Mouse (Mus musculus) skeletal muscle tissue, adult 2 months (tissue): ENCODE data around the gene Rprd2.
"Not testable (repeated sequence)": the region's sequence is repeated elsewhere in the genome, so short reads cannot be mapped to it uniquely, and the experiment has no call there.

Experiments
- DNase-seq: peaks from one replicate; pipeline ENCODE4 v3.0.0-alpha.2; 2012; ENCODE audit warnings: low read depth, low spot score

Rprd2 gene

DNA sequence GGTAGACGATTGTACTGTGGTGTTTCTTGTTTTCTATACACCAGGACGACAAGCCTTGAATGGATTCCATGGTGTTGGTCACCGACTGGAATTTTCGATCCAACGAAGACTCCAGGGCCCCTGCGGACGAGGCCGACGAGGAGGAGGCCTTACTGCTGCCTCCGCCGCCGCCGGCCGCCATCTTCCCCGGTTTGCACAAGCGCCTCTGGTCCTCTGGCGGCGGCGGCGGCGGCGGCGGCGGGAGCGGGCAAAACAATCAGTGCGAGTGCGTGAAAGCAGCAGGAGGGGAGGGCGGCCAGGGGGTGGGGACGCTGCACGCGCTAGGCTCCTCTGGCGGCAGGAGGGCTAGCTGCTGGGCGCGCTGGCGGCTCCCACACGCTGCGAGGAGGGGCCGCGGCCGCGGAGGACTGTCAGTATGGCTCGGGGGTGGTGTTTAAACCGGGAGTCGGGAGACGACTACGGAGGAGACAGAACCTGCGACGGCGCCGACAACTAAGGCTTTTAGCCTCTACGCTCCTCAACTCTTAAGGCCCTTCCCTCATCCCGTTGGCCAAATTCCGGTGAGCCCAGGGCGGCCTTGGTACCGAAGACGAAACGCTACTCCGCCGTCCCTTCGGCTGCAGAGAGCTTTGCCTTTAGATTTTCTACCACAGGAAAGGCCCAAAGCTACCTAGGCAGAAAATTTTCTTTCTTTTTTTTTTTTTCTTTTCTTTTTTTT lies at the start of gene Rprd2:
Rprd2 (minus strand) TSS at position 293 of the 718 bp plus-strand sequence.
- DNase-seq, result peak; percentile 69

DNA sequence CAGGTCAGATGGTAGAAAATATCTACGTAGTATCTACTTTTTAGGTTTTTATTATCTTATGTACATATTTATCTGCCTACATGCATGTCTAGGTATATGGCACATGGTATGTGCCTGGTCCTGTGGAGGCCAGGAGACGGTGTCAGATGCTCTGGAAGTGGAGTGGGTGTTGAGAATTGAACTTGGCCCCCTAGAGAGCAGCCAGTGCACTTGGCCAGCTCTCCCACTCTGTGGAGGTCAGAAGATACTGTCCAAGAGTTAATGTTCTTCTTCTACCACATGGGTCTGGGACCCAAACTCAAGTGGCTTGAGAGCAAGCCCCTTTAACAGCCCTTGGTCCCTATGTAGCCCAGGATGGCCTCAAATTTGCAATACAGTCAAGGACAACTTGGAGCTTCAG lies 48.7 kb upstream of the Rprd2 start:
- DNase-seq, result no peak

DNA sequence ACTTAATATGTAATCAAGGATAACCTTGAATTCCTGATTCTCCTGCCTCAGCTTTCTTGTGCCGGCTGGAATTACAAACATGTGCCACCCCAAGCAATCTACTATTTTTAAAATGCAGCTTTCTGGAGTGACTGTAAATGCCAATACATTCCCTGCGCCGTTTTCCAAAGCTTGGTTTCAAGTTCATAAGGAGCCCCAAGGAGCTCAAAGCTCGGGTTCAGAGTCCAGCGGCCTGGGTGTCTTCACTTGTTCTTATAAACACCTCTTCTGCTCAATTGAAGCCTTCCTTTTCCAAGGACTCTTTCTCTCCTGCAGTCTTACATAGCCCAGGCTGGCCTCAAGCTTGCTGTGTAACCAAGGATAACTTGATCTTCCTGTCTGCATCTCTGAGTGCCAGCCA lies 47.4 kb upstream of the Rprd2 start:
- no peak for DNase-seq

DNA sequence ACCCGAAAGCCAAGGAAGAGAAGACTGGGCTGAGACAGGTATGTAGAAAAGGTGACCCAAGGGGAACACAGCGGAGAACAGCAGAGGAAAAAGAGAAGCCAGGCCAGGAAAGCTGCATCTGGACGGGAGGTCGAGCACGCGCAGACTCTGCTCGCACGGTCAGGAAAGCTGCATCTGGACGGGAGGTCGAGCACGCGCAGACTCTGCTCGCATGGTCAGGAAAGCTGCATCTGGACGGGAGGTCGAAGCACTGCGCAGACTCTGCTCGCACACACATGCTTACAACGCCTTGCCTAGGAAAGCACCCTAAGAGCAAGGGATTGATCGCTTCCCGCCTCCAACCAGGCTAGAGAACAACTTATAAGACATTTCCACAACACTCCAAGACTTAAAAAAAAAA lies 46.9 kb upstream of the Rprd2 start:
- DNase-seq, result no peak

DNA sequence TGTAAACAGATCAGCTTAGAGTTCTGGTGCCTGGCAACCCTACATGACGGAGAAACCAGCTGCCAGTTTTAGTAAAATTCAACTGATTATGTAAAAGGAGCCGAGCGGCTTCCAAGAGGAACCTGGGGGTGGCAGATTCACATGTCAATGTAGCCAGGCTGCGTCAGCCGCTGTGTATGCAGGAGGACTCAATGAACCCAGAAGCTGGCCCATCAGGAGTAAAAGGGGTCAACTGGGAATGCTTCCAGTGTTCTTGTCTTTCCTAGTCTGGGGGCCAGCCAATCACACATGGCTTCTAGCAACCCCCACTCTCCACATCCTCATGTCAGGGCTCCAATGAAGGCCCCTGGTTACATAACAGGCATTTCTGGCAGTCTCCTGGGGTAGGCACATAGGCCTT lies 46.4 kb upstream of the Rprd2 start:
- peak; percentile 80 for DNase-seq

DNA sequence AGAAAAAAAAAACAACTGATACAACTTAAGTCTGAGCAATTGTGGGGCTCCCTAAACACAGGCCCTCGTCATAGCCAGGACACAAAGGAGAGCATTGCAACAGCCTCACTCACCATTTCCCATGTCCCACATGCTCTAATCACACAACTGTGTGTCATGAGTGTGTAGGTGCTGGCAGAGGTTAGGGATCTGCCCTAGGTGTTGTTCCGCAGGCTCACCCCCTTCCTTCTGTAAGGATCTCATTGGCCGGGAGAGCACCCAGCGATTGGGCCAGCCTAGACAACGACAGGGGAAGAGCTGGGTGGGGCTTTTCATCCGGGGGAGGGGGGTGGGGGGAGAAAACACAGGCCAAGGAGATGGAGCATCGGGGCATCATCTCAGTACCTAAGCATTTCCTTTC lies 44.9 kb upstream of the Rprd2 start:
- DNase-seq, result no peak

DNA sequence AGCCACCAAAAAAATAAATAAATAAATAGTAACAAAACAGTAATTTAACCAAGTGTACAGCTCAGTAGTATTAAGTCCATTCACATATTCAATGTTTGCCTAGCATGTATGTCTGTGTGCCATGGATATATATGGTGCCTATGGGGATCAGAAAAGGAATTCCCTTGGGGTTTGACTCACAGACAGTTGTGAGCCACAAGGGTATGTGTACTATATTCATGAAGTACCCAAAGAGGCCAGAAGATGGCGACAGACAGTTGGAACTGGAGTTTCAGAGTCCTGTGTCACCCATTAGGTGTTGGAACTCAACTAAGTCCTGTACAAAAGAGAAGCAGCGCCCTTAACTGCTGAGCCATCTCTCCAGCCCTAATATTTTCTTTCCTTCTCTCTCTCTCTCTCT lies 43.1 kb upstream of the Rprd2 start:
- DNase-seq, result peak; percentile 68

DNA sequence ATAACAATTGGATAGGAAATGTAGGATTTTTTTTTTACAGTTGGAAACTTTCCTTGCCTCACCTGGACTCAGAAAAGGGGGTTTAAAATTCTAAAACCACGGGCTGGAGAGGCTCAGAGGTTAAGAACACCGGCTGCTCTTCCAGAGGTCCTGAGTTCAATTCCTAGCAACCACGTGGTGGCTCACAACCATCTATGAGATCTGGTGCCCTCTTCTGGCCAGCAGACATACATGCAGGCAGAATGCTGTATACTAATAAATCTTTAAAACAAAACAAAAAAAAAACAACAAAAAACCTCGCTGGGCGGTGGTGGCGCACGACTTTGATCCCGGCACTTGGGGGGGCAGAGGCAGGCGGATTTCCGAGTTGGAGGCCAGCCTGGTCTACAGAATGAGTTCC lies 42.6 kb upstream of the Rprd2 start:
- DNase-seq, result no peak

DNA sequence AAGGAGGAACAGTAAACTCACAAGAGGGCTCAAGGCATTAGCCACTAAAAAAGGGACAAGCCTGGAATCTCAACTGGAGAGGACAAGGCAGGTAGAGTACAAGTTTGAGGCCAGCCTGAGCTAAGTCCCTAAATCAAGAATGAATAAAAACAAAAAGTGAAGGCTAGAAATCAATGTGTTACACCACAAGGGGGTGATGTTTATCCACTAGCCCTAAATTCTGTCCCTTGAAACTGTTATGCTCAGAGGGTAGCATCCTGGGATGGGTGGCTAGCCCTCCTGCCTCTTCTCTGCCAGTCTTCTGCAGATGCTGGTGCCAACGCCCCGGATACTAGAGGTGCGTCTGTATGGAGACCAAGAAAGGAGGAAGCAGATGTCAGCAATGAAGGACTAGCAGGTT lies 41.7 kb upstream of the Rprd2 start:
- DNase-seq, result no peak

DNA sequence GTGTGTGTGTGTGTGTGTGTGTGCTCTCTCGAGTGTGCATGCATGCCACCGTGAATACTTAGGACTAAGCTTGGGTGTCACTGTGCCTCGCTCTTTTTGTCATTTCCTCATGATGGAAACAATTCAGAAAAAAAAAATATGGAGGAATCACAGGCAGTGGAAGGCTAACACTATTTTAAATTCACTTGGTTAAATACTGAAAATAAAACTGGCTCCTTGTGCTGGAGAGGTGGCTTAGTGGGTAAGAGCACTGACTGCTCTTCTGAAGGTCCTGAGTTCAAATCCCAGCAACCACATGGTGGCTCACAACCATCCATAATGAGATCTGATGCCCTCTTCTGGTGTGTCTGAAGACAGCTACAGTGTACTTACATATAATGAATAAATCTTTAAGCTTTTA lies 39.6 kb upstream of the Rprd2 start:
- not testable (repeated sequence) for DNase-seq

DNA sequence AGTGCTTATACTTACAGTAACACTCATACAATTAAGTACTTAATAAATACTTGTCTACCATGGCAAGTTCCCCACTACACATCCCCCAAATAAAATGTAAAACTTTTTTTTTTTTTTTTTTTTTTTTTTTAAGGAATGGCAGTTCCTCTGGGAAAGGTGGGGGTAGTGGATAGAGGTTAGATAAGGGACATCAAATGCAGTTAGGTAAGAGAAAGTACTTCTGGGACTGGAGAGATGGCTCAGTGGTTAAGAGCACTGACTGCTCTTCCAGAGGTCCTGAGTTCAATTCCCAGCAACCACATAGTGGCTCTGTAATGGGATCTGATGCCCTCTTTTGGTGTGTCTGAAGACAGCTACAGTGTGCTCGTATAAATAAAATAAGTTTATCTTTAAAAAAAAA lies 38.4 kb upstream of the Rprd2 start:
- not testable (repeated sequence) for DNase-seq

DNA sequence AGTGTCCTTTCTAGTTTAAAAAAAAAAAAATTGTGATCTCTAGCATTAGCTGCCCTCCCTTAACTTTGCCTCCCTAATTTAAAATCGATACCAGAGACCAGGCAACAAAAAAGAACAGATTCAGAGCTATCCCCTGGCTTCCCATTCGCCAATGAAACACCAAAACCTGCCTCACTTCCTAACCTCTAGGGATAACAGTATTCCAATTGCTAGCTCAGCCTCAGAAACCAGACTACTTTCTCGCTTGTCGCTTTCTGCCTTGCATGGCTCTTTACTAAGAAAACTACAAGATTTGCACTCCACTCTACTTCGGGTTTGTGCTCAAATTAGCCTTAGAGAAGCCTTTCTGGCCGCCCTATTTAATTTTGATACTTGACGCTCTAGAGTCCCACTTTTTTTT lies 37.5 kb upstream of the Rprd2 start:
- DNase-seq, result no peak

DNA sequence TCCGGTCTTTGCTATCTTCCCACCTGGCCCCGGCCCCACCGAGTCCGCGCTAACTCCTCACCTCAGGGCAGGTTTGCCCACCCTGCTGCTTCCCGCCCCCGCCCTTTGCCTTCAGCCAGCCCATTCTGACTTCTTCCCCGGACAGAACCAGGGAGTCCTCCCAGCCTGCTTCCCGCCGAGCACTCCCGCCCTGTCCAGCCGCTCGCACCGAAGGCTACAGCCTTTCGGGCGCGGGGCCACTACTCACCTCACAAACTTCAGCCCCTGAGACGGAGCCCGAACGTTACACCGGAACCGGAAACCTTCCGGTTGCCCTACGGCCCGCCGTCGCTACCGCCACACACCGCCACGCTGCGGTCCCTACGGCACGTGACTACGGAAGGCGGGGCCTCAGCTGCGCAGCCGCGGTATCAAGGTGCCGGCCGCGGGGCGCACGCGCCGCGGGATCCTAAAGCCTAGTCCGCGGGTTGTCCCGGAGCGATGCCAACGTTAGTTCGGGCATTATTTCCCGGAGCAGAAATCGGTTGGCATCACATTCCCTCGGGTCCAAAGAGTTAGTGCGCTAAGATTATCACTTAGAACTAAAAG lies 36.9 kb upstream of the Rprd2 start, which contains the start of gene Prpf3:
Prpf3 (minus strand) TSS at position 384 of the 588 bp plus-strand sequence.
- peak; percentile 92 for DNase-seq

DNA sequence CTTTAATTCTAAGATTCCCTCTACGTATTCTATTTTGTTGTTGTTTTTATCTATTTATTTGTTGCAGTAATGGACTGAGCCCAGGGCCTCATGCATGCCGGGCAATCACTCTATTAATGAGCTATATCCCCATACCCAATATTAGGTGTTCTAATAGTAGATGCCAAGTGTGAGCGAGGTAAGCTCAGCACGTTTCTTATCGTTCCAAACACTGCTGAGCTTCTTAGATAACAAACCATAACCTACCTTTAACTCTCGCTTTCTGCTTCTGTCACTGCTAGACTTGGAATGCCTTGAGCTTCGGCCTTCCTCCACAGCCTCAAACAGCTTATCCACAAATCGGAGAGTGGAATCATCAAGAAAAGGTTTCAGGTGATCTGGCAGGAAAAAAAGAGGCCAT lies 32.7 kb upstream of the Rprd2 start:
- no peak for DNase-seq

DNA sequence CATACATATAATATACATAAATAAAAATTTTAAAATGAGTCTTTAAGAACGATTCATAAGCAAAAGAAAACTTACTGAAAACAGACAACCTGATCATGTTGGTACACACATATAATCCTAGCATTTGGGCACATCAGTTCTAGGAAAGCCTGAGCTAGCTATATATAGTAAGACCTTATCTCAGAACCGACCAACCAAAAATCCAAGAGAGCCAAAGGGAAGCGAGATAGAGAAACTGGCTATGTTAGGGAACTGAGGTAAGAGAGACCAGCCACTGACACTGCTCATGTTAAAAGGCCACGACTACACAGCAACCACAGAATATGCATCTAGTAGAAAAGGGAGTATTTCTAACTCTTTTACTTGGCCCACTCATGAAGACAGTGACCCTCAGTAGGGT lies 31.9 kb upstream of the Rprd2 start:
- DNase-seq, result no peak

DNA sequence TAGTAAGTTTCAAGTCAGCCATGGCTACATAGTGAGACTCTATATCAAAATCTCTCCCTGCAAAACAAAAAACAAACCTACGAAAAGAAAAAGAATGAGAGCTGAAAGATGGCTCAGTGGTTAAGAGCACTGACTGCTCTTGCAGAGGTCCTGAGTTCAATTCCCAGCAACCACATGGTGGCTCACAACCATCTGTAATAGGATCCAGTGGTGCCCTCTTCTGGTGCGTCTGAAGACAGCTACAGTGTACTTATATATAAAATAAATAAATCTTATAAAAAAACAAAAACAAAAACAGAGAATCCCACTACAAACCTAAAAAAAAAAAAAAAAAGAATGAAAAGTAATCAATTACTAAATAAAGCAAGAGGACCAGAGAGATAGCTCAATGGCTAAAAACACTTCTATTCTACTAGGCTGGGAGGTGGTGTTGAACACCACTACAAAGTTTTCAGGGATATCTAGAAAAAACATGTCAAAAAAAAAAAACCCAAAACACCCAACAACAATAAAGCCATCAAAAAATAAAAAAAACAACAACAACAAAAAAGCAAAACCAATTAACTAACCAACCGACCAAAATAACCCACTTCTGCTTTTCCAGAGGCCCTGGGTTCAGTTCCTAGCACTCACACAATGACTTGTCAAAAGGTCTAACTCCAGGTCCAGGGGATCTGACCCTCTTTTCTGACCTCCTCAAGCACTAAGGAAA lies 24.0 kb upstream of the Rprd2 start:
- no peak for DNase-seq

DNA sequence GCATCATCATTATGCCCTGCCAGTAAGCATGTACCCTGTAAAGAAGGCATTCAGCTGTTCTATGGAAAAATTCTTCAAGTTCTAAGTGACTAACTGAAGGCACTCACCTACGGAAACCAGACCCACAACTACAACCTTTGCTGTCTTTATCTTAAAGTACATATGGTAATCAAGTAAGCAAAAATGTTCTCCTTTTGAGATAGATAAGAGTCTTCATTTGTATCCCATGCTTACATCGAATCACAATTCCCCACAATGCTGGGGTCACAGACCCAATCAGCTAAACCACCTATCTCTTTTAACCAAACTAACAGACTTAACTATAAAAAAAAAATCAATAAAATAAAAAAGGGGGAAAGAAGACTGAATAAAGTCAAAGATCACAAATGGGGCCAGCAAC lies 20.6 kb upstream of the Rprd2 start:
- DNase-seq, result no peak

DNA sequence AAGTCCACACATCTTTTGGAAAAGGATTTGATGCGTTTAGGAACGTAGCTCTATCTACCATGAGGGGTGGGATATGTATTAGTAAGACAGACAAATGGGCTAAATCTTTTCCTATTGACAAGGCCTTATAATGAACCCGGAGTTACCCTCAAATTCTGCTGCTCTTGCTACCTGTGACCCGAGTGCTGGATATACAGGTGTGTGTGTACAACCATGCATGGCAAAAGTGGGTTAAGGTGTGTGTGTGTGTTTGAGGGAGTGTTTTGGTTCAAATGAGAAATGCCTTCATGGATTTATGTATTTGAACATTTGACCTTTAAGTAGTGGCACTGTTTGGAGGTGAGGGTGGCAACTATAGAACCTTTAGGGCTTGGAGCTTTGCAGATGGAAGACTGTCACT lies 10.4 kb upstream of the Rprd2 start:
- DNase-seq, result no peak

DNA sequence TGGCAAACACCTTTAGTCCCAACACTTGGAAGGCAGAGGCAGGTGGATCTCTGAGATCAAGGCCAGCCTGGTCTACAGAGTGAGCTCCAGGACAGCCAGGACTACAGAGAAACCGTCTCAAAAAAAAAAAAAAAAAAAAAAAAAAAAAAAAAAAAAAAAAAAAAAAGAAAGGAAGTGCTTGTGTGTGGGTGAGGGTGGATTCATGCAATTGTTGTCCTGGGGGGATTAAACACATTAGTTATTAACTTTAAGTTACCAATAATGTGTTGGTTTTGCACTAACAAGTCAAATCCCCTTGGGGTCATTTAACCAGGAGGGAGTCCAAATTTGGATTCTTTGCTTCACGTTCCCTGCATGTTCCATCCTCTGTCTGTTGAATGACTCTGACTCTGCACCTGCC lies 7.6 kb upstream of the Rprd2 start:
- DNase-seq, result no peak

DNA sequence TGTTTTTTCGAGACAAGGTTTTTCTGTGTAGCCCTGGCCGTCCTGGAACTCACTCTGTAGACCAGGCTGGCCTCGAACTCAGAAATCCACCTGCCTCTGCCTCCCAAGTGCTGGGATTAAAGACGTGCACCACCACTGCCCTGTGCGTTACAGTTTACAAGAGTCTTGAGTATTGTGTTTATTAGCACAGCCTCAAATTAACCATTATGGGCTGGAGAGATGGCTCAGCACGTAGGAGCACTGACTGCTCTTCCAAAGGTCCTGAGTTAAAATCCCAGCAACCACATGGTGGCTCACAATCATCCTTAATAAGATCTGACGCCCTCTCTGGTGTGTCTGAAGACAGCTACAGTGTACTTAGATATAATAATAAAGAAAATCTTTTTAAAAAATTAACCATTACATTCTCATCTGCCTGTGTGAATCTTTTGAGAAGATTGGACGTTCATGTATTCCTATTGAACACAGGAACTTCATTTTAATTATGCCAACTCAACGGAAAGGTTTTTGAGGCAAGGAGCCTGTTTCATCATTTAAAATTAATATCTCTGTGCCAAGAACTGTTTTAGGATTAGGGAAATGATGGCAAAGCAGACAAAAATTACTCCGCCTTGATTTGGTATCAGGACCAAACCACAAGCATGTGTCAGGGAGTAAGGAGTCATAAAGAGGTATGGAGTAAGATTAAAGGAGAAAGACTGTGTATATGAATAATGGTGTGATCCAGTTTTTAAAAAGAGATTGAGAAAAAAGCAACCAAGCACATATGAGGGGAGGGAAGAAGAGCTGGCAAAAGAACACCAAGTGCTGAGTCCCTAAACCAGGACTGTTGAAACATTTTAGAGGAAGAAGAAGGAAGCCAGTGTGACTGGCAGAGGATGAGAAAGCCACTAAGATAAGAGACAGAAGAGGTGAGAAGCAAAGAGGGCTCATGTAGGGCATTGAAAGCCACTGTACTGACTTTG lies 1.7 kb upstream of the Rprd2 start:
- no peak for DNase-seq

DNA sequence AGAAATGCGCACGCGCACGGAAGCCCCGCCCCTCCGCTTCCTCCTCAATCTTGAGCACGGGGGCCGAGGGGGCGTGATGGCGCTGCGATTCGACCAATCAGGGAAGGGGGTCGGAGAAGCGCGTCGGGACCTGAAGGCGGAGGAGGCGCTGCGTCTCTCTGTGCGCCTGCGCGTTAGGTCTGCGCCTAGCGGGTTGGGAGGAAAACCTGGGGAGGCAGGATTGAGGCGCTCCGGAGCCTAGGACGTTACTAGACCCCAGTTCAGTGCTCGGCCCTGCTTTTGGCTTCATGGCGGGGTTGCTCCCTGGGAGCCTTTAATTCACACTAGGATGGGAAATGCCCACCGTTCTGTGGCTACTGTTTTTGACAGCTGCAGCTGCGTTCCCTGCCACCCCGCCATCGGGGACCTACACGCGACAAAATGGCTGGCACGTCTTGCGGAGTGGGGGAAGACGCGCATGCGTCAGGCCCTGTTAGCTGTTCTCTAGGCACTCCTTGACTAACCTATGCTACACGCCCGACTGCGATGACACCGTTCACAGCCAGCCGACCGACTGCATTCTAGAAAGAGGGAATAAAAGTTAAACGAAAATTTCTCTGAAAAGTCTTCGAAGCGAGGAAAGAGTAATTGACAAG lies 805 bp upstream of the Rprd2 start:
- peak; percentile 100 for DNase-seq
